Mouse (Mus musculus): Measurements from ENCODE around the gene Mpped2. TPM values are rescaled to one million over a fixed set of nuclear protein-coding genes. Genes with fewer than 3 reads are reported as not detected.

Gene Mpped2
- polyA plus RNA-seq, 1 experiment from 2014 or later = 36.7 TPM

- Histone ChIP-seq H3K4me1 (ENCODE audit: control insufficient read depth, insufficient read depth, low read length) (peaks cover 32% of the 10 kb centered on the region), H3K36me3 (ENCODE audit: control insufficient read depth, insufficient read depth, low read length) (no peaks in the 10 kb centered on the region), H3K27ac (ENCODE audit: low read depth, low read length) (peak overlapping the region; percentile 90), H3K9ac (ENCODE audit: low read depth, low read length) (no peak overlapping the region), H3K9me3 (ENCODE audit: control insufficient read depth, low read length) (no peaks in the 10 kb centered on the region), H3K4me3 (ENCODE audit: low read length) (no peak overlapping the region), H3K27me3 (ENCODE audit: control insufficient read depth, insufficient read depth, low read length) (no peaks in the 10 kb centered on the region), H3K4me2 (replicated peaks; ENCODE audit: low read depth, low read length) (no peak overlapping the region; the same call in 1 of the 2 replicates)
- WGBS = 14% methylated on average over 5 of the region's 5 CpGs
- peak; percentile 86 for ATAC-seq (ENCODE audit: low FRiP score, low TSS enrichment)
These were observed 96.7 kb downstream of the Mpped2 start for GRCm38 (mm10) chr2:106789694-106790328.

GRCm38 (mm10) chr2:106790329-106790701 is 97.2 kb downstream of the Mpped2 start:
- peaks cover 32% of the 10 kb centered on the region for H3K4me1 ChIP-seq (ENCODE audit: control insufficient read depth, insufficient read depth, low read length)
- no peak overlapping the region for H3K4me2 ChIP-seq (replicated peaks; ENCODE audit: low read depth, low read length)
- H3K36me3 ChIP-seq (ENCODE audit: control insufficient read depth, insufficient read depth, low read length) = no peaks in the 10 kb centered on the region
- H3K9me3 ChIP-seq (ENCODE audit: control insufficient read depth, low read length) = no peaks in the 10 kb centered on the region
- H3K4me3 ChIP-seq (ENCODE audit: low read length) = no peak overlapping the region
- no peak overlapping the region for H3K9ac ChIP-seq (ENCODE audit: low read depth, low read length)
- H3K27ac ChIP-seq (ENCODE audit: low read depth, low read length) = peak overlapping the region; percentile 90
- H3K27me3 ChIP-seq (ENCODE audit: control insufficient read depth, insufficient read depth, low read length) = no peaks in the 10 kb centered on the region
- peak; percentile 53; the same call in 1 of the 2 replicates for ATAC-seq (ENCODE audit: low FRiP score, low TSS enrichment)
- WGBS = 5% methylated on average over 3 of the region's 3 CpGs

- no peaks in the 10 kb centered on the region for H3K27me3 ChIP-seq (ENCODE audit: control insufficient read depth, insufficient read depth, low read length)
- H3K4me1 ChIP-seq (ENCODE audit: control insufficient read depth, insufficient read depth, low read length) = peaks cover 18% of the 10 kb centered on the region
- no peaks in the 10 kb centered on the region for H3K9me3 ChIP-seq (ENCODE audit: control insufficient read depth, low read length)
- no peak overlapping the region for H3K4me3 ChIP-seq (ENCODE audit: low read length)
- peak overlapping the region; percentile 28; the same call in 1 of the 2 replicates for H3K9ac ChIP-seq (ENCODE audit: low read depth, low read length)
- WGBS = 10% methylated on average over 7 of the region's 7 CpGs
- H3K36me3 ChIP-seq (ENCODE audit: control insufficient read depth, insufficient read depth, low read length) = no peaks in the 10 kb centered on the region
- no peak overlapping the region for H3K27ac ChIP-seq (ENCODE audit: low read depth, low read length)
- peak overlapping the region; percentile 19 for H3K4me2 ChIP-seq (replicated peaks; ENCODE audit: low read depth, low read length)
- peak; percentile 81 for ATAC-seq (ENCODE audit: low FRiP score, low TSS enrichment)
These were observed 103.2 kb downstream of the Mpped2 start for GRCm38 (mm10) chr2:106796246-106796645.

GRCm38 (mm10) chr2:106797855-106798254 is 104.8 kb downstream of the Mpped2 start:
- Histone ChIP-seq H3K9me3 (ENCODE audit: control insufficient read depth, low read length) (no peaks in the 10 kb centered on the region), H3K4me3 (ENCODE audit: low read length) (no peak overlapping the region), H3K27ac (ENCODE audit: low read depth, low read length) (no peak overlapping the region), H3K9ac (ENCODE audit: low read depth, low read length) (no peak overlapping the region), H3K4me1 (ENCODE audit: control insufficient read depth, insufficient read depth, low read length) (peaks cover 18% of the 10 kb centered on the region), H3K36me3 (ENCODE audit: control insufficient read depth, insufficient read depth, low read length) (no peaks in the 10 kb centered on the region), H3K27me3 (ENCODE audit: control insufficient read depth, insufficient read depth, low read length) (no peaks in the 10 kb centered on the region), H3K4me2 (replicated peaks; ENCODE audit: low read depth, low read length) (no peak overlapping the region)
- WGBS = 53% methylated on average over 3 of the region's 3 CpGs
- ATAC-seq (ENCODE audit: low FRiP score, low TSS enrichment) = no peak

- H3K4me3 ChIP-seq (ENCODE audit: low read length) = no peak overlapping the region
- H3K36me3 ChIP-seq (ENCODE audit: control insufficient read depth, insufficient read depth, low read length) = no peaks in the 10 kb centered on the region
- no peaks in the 10 kb centered on the region for H3K27me3 ChIP-seq (ENCODE audit: control insufficient read depth, insufficient read depth, low read length)
- 62% methylated on average over 4 of the region's 4 CpGs for WGBS
- H3K4me2 ChIP-seq (replicated peaks; ENCODE audit: low read depth, low read length) = no peak overlapping the region
- no peaks in the 10 kb centered on the region for H3K9me3 ChIP-seq (ENCODE audit: control insufficient read depth, low read length)
- H3K4me1 ChIP-seq (ENCODE audit: control insufficient read depth, insufficient read depth, low read length) = peaks cover 18% of the 10 kb centered on the region
- H3K27ac ChIP-seq (ENCODE audit: low read depth, low read length) = no peak overlapping the region
- H3K9ac ChIP-seq (ENCODE audit: low read depth, low read length) = no peak overlapping the region
- no peak for ATAC-seq (ENCODE audit: low FRiP score, low TSS enrichment)
These were observed 105.8 kb downstream of the Mpped2 start for GRCm38 (mm10) chr2:106798824-106799223.

GRCm38 (mm10) chr2:106815898-106816297 is 122.8 kb downstream of the Mpped2 start:
- WGBS = 93% methylated on average over 3 of the region's 3 CpGs
- Histone ChIP-seq H3K27ac (ENCODE audit: low read depth, low read length) (no peak overlapping the region), H3K27me3 (ENCODE audit: control insufficient read depth, insufficient read depth, low read length) (no peaks in the 10 kb centered on the region), H3K9ac (ENCODE audit: low read depth, low read length) (no peak overlapping the region), H3K4me2 (replicated peaks; ENCODE audit: low read depth, low read length) (no peak overlapping the region), H3K4me1 (ENCODE audit: control insufficient read depth, insufficient read depth, low read length) (no peaks in the 10 kb centered on the region), H3K4me3 (ENCODE audit: low read length) (no peak overlapping the region), H3K36me3 (ENCODE audit: control insufficient read depth, insufficient read depth, low read length) (no peaks in the 10 kb centered on the region), H3K9me3 (ENCODE audit: control insufficient read depth, low read length) (peaks cover 3% of the 10 kb centered on the region; the same call in 1 of the 2 replicates)
- no peak for ATAC-seq (ENCODE audit: low FRiP score, low TSS enrichment)

- H3K27ac ChIP-seq (ENCODE audit: low read depth, low read length) = 0 out of 2 replicates have a peak overlapping the region, but pooled peaks have one; percentile 14
- H3K4me3 ChIP-seq (ENCODE audit: low read length) = no peak overlapping the region
- H3K27me3 ChIP-seq (ENCODE audit: control insufficient read depth, insufficient read depth, low read length) = peaks cover 3% of the 10 kb centered on the region; the same call in 1 of the 2 replicates
- ATAC-seq (ENCODE audit: low FRiP score, low TSS enrichment) = peak; percentile 73
- no peaks in the 10 kb centered on the region for H3K36me3 ChIP-seq (ENCODE audit: control insufficient read depth, insufficient read depth, low read length)
- H3K9me3 ChIP-seq (ENCODE audit: control insufficient read depth, low read length) = no peaks in the 10 kb centered on the region
- 25% methylated on average over 8 of the region's 8 CpGs for WGBS
- H3K4me1 ChIP-seq (ENCODE audit: control insufficient read depth, insufficient read depth, low read length) = peaks cover 24% of the 10 kb centered on the region
- no peak overlapping the region for H3K9ac ChIP-seq (ENCODE audit: low read depth, low read length)
- H3K4me2 ChIP-seq (replicated peaks; ENCODE audit: low read depth, low read length) = no peak overlapping the region
These were observed 128.2 kb downstream of the Mpped2 start for GRCm38 (mm10) chr2:106821292-106821691.

- no peak overlapping the region for H3K4me3 ChIP-seq (ENCODE audit: low read length)
- 29% methylated on average over 6 of the region's 6 CpGs for WGBS
- no peak overlapping the region for H3K9ac ChIP-seq (ENCODE audit: low read depth, low read length)
- no peak overlapping the region for H3K4me2 ChIP-seq (replicated peaks; ENCODE audit: low read depth, low read length)
- no peaks in the 10 kb centered on the region for H3K36me3 ChIP-seq (ENCODE audit: control insufficient read depth, insufficient read depth, low read length)
- H3K27me3 ChIP-seq (ENCODE audit: control insufficient read depth, insufficient read depth, low read length) = peaks cover 3% of the 10 kb centered on the region; the same call in 1 of the 2 replicates
- H3K4me1 ChIP-seq (ENCODE audit: control insufficient read depth, insufficient read depth, low read length) = peaks cover 24% of the 10 kb centered on the region
- no peaks in the 10 kb centered on the region for H3K9me3 ChIP-seq (ENCODE audit: control insufficient read depth, low read length)
- peak; percentile 32; the same call in 1 of the 2 replicates for ATAC-seq (ENCODE audit: low FRiP score, low TSS enrichment)
- H3K27ac ChIP-seq (ENCODE audit: low read depth, low read length) = 0 out of 2 replicates have a peak overlapping the region, but pooled peaks have one; percentile 14
These were observed 128.8 kb downstream of the Mpped2 start for GRCm38 (mm10) chr2:106821883-106822282.

- H3K27ac ChIP-seq (ENCODE audit: low read depth, low read length) = no peak overlapping the region
- H3K9ac ChIP-seq (ENCODE audit: low read depth, low read length) = no peak overlapping the region
- peak; percentile 82 for ATAC-seq (ENCODE audit: low FRiP score, low TSS enrichment)
- no peak overlapping the region for H3K4me2 ChIP-seq (replicated peaks; ENCODE audit: low read depth, low read length)
- no peaks in the 10 kb centered on the region for H3K9me3 ChIP-seq (ENCODE audit: control insufficient read depth, low read length)
- H3K4me3 ChIP-seq (ENCODE audit: low read length) = no peak overlapping the region
- peaks cover 3% of the 10 kb centered on the region; the same call in 1 of the 2 replicates for H3K27me3 ChIP-seq (ENCODE audit: control insufficient read depth, insufficient read depth, low read length)
- peaks cover 24% of the 10 kb centered on the region for H3K4me1 ChIP-seq (ENCODE audit: control insufficient read depth, insufficient read depth, low read length)
- no peaks in the 10 kb centered on the region for H3K36me3 ChIP-seq (ENCODE audit: control insufficient read depth, insufficient read depth, low read length)
- 1% methylated on average over 5 of the region's 5 CpGs for WGBS
These were observed 129.5 kb downstream of the Mpped2 start for GRCm38 (mm10) chr2:106822540-106822939.
